Comparison of ENCODE assay signal across 8 mouse cellular contexts in genomic region chr11:89546164-89546563, GRCm38 (mm10).
A peak's percentile ranks its signal among the peaks of the same experiment; 100 is the strongest.
DNase-seq lines count a peak whose midpoint lies in the region; ATAC-seq and TF ChIP-seq lines count a peak whose summit lies in the region.

No protein-coding gene starts in this region.

- peak; percentile 59 for TF ChIP-seq CTCF in liver, postnatal 0 days (IDR thresholded peaks at IDR 0.05; ENCODE audit: low read depth)
- TF ChIP-seq CTCF in forebrain, postnatal 0 days (IDR thresholded peaks at IDR 0.05; ENCODE audit: low read depth) = peak; percentile 64

- no peaks in the 10 kb centered on the region for H3K36me3 ChIP-seq in liver, postnatal 0 days (replicated peaks; ENCODE audit: insufficient read depth, low read length)
- H3K36me3 ChIP-seq in forebrain, postnatal 0 days (ENCODE audit: insufficient read depth) = no peaks in the 10 kb centered on the region

- no peak for ATAC-seq in liver, postnatal 0 days
- no peak for ATAC-seq in forebrain, postnatal 0 days
- ATAC-seq in activated CD4-positive, CD25-positive, alpha-beta regulatory T cell, adult 4 months = no peak

- no peak overlapping the region for H3K4me2 ChIP-seq in liver, postnatal 0 days (ENCODE audit: low read depth, low read length)
- H3K4me2 ChIP-seq in forebrain, postnatal 0 days (ENCODE audit: low read depth) = no peak overlapping the region

- H3K9ac ChIP-seq in liver, postnatal 0 days (replicated peaks) = no peak overlapping the region
- H3K9ac ChIP-seq in forebrain, postnatal 0 days = no peak overlapping the region

- no peaks in the 10 kb centered on the region for H3K4me1 ChIP-seq in liver, postnatal 0 days (ENCODE audit: insufficient read depth)
- no peaks in the 10 kb centered on the region for H3K4me1 ChIP-seq in forebrain, postnatal 0 days (ENCODE audit: insufficient read depth)

- H3K27ac ChIP-seq in liver, postnatal 0 days (ENCODE audit: low read depth) = no peak overlapping the region
- H3K27ac ChIP-seq in forebrain, postnatal 0 days (ENCODE audit: low read depth, low read length) = no peak overlapping the region

- 31% methylated on average over 7 of the region's 7 CpGs for WGBS in liver, postnatal 0 days (ENCODE audit: insufficient replicate concordance)
- 42% methylated on average over 7 of the region's 7 CpGs for whole genome bisulfite sequencing in forebrain, postnatal 0 days

- no peaks in the 10 kb centered on the region for H3K9me3 ChIP-seq in liver, postnatal 0 days (ENCODE audit: low read length)
- H3K9me3 ChIP-seq in forebrain, postnatal 0 days (ENCODE audit: low read length) = peaks cover 4% of the 10 kb centered on the region; the same call in 1 of the 2 replicates

- H3K4me3 ChIP-seq in liver, postnatal 0 days (ENCODE audit: low read depth, low read length) = no peak overlapping the region
- H3K4me3 ChIP-seq in forebrain, postnatal 0 days (ENCODE audit: low read depth, low read length) = no peak overlapping the region

- TF ChIP-seq EP300 in liver, postnatal 0 days (IDR thresholded peaks at IDR 0.05; ENCODE audit: low read depth) = no peak

- DNase-seq in liver, postnatal 0 days = peak; percentile 13
- no peak for DNase-seq in liver
- peak; percentile 79 for DNase-seq in brain, adult 2 months (ENCODE audit: low read depth, low spot score)
- peak; percentile 57 for DNase-seq in forebrain, postnatal 0 days
- peak; percentile 9 to 26 for DNase-seq in kidney, postnatal 4 days
- DNase-seq in lung, postnatal 14 days = peak; percentile 28
- DNase-seq in spleen, adult 12 weeks (ENCODE audit: low spot score) = no peak

- peaks cover 13% of the 10 kb centered on the region; the same call in 1 of the 2 replicates for H3K27me3 ChIP-seq in liver, postnatal 0 days (ENCODE audit: insufficient read depth, low read length)
- no peaks in the 10 kb centered on the region for H3K27me3 ChIP-seq in forebrain, postnatal 0 days (ENCODE audit: insufficient read depth, low read length)

Comparison
In these comparisons a context has a peak if more than half of its experiments do, and no peak if none do; other contexts are left out.
1. DNase-seq: peak in liver, postnatal 0 days (single experiment), brain, adult 2 months (single experiment), forebrain, postnatal 0 days (single experiment), kidney, postnatal 4 days (2 of 2) and lung, postnatal 14 days (single experiment); none in liver (single experiment) and spleen, adult 12 weeks (single experiment).